Mouse (Mus musculus) CH12F3 (cell line): ENCODE measurements around the gene Cd9.

Experiments
- in situ Hi-C: fragments of 300-500 bp; cut with MboI; formaldehyde crosslinking; loops from 2 replicates; pipeline ENCODE4 v1.14.3; 2020; ENCODE audit warnings: low sequenced_read_pairs

Gene Cd9

DNA sequence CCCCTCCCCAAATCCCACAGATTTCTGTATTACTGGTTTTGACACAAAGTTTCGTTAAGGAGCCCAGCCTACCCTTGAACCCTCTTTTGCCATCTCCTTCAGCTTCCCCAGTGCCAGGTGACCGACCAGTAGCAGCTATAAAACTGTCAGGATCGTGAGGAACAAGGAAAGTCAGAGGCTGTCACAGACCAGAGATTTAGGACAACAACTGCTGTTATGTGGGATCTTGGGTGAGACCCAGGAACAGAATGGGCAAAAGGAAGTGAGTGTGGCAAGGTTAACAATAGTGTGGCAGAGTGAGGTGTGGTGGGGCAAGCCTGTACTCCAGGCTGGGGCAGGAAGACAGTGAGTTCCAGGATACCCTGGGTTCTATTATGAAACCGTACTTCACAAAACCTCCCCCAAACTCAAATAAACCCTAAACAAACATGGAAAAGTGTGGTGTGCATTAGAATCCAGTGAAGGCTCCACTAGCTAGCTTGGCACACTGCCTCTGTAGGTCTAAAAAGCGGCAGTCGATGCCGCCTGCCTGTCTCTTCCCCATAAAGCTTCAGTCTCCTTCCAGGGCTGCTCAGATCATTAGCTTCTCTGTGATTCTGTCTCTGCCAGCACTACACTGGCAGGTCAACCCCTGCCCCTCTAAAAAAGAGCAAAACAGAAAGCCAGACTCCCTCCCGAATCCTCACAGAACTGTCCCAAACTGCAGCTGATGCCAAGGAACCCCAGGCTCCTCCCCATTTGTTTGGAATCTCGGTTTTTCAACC lies 17.6 kb downstream of the Cd9 start:
- in situ Hi-C loops = no loop called here

DNA sequence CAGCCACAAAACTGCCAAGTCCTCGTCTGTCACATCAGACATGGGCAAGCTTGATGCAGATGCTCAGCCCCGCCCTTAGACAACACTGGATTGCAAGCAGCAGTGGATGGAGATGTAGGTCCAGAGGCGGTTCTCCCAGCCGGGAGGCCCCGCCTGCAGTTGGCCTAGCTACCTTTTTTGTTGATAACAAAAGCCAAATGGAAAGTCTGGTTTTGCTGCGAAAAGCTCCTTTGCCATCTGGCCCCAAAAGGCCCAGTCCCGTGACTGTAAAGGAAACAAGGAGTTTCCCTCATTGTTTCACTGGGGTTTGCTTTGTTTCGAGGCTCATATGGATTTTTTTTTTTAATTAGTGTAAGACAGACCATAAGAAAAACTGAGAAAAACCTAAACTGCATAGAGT lies 18.5 kb downstream of the Cd9 start:
- in situ Hi-C loops = no loop called here

DNA sequence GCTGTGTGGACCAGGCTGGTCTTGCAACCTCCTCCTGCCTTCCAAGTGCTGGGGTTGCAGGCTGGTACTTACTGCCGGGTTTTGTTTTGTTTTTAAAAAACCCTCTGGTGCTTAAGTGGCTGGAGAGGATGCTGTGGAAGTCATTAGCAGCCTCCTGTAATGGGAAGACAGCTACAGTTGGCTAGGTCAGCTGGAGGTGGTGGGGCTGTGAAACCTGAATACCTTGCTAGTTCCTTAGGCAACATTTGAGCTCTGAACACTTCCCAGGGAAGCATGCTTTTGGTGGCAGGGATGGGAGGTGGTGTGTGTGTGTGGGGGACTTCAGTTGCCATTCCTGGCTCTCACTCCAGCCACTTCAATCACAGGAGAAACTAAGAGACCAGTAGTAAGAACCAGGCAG lies 19.4 kb downstream of the Cd9 start:
- in situ Hi-C loops = no loop called here

DNA sequence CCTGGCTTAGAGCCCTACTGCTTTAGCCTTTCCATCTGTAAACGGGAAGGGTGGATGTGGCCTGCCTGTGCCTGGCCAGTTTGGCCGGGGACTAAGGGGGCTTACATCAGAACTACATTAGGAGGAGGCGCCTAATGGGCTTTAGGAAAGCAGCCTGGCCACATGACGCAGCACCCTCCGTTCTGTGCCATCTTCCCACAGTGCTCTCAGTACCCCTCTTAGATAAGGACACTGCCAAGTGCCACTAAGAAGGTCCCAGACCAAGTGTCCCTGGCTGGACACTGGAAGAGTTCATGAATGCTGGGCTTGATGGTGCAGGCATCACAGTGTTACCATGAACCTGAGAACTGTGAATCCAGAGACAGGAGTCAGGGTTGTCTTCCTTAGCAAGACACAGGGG lies 20.7 kb downstream of the Cd9 start:
- in situ Hi-C loops = no loop called here

DNA sequence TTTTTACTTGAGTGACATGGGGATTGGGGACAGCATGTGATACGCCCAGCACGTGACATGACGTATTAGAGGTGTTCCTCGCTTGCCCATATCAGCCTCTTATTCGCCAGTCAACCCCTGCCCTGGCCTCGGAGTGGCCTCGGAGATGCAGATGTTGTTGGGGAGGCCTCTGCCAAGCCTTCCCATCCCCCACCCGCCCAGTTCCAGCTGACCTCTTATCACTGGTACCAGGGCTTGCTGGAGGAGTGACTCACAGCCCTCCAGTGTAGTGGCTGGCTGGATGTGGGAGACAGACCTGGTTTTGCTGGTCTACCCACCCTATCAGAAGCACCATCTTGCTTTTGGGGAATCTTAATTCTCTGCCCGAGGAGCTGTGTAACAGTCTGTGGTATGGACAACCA lies 21.3 kb downstream of the Cd9 start:
- in situ Hi-C loops = no loop called here

DNA sequence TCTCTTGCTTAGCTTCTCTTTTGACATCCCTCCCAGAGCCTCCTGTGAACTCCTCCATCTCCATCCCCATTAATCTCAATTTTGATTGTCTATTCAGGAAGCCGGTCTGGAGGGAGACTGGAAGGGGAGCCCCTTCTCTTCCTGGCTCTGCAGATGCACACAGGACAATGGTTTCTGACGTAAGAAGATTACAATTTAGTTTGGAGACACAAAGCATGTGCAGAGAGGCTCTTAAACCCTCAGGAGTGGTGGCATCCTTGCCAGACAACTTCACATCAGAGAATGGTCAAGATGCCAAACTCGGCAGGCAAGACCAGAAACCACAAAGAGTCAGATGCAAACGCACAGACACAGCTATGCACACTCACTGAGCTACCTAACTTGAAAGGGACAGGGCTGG lies 22.7 kb downstream of the Cd9 start:
- in situ Hi-C loops = no loop called here

DNA sequence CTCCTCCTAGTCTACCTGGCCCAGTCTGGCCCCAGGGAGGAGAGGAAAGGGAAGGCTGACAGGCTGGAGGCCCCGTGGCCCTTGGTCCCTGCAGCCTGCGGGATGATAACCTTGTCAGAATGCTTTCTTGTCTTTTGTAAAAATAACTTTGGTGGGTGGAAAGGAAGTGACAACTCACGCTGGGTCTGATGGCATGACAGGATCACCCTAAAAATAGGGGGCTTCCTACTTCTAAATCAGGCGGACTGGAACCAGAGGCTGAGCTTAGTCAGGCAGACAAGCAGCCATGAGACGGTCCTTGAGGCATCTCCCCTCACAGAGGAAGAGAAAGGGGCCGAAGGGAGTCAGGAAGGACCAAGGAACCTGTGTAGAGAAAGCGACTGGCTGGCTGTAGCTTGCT lies 23.3 kb downstream of the Cd9 start:
- in situ Hi-C loops = no loop called here

DNA sequence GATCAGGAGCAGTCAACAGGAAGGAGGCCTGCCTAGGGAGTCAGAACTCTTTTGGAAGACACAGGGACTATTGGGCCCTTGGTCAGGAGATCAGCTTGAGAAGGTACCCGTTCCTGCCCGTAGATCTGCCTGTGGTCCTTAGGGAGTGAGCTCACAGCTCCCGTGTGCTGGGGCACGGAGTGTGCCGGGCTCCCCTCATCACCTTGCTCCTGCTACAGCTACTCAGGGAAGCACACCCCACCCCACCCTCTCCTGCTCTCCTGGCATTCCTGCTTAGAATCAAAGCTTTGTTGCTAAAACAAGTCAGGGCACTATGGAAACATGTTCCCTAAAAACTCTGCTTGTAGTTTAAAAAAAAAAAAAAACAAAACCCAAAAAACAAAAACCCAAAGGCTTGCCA lies 24.0 kb downstream of the Cd9 start:
- in situ Hi-C loops = no loop called here

DNA sequence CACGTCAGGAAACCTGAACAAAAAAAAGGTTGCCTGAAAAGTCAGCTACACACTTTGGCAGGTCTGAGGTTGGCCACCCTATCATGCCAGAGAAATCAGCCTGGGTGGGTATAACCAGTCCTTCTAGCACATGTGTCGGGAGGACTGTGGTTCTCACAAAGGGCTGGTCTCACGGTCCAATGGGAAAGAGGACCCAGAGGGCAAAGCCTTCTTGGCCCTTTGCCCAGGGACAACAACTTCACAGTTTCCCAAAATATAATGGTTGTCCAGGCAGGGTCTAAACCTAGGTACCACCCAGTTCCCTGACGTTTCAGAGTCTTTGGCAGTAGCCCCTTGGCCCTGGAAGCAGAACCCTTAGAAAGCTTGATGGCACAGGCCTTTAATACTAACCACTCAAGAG lies 25.4 kb downstream of the Cd9 start:
- in situ Hi-C loops = no loop called here

DNA sequence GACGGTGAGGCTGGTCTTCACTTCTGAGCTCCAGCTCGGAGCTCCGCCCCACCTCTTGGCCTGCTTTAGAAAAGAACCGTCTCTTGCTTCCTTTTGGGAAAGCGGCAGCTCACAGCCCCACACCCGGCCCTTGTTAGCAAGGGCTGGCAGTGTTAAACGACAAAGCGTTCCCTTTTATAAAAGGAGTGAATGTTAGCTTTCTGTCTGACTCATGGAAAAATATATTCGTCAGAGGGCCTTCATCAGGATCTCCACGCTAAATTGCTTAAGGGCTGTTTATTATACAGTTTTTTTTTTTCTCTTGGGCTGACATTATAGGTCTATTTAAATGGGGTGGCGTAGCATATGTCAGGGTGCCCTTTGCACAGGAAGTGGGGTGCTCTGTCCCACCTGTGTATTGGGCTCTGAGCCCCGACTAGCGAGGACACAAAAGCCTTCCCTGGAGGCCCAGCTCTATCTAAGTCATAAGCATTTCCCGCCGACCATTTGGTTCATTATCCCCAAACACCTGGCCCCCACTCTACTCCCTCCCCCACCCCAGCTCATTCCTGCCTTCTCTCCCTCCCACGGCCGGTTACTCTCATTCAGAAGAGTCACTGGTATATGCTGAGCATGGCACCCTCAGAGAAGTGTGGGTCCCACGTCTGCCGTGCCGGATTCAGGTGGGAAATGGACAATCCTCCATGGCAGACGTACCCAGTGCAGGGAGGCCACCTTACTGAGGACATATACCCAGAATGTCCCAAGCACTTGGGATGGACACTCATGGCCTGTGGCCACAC lies 26.2 kb downstream of the Cd9 start:
- in situ Hi-C loops = no loop called here

DNA sequence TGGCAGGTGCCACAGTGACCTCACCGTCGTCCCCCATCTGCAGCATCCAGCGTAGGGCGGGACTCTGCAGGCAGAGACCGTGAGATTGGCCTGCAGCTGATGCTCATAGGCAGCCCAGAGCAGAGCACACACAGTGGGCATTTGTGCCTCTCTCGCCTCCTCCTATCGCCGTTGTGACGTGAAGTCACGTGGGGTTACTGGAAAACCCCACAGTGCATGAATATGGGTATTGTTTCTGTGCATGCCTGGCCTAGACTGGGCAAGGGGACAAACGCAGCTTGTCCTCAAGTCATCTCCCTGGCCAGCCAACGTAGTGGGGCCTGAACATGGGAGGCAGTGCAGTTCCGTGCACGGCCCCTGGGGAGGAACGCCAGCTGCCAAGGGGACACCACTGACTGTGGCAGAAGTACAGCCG lies 27.3 kb downstream of the Cd9 start:
- in situ Hi-C loops = no loop called here

DNA sequence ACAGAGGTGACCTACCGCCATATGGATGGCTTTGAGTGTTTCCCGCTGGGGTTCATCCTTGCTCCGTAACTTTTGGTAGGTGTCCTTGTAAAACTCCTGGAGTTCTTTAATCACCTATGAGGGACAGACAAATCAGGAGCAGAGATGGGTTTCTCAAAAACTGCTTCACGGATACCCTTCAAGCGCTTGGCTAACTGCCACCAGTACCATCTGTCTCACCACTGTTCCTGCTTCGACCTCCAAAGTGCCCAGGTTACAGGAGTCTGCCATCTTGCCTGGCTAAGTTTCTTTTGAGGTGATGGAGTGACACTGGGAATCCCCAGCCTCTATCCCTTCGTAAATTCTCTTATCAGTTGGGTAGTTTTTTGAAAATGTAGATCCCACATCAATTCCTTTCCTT lies 32.3 kb downstream of the Cd9 start:
- in situ Hi-C loops = no loop called here

DNA sequence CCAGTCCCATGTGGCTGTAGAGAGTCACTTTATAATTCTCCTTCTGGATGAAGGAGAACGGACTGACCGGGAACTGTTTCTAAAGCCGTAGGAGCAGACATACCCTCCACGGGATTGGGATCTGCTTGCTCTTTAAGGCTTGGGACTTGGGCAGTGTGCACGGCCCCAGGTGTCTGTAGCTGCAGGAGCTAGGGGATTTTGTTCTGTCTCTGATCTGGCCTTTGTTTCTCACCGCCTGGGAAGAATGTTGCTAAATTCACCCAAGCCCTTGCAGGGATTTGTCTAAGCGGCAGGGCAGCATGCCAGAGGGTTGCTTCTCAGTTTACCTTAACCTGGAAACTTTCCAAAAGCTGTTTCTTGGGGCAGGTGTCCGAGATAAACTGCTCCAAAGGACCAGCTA lies 32.8 kb downstream of the Cd9 start:
- in situ Hi-C loops = no loop called here

DNA sequence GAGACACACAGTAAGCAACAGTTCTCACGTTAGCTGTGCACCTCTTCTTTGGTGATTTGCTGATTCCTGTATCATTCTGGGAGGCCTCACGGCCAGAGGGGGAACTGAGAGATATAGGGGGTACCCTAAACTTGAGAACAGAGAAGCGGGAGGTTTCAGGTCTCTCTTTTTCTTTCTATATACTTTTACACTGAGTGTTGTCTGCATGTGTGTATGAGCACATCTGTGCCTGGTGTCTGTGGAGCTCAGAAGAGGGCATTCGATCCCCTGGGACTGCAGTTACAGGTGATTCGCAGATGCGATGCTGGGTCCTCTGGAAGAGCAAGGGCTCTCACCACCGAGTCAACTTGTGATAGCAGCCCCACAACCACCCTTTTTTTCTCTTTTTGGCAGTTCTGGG lies 33.3 kb downstream of the Cd9 start:
- in situ Hi-C loops = no loop called here

DNA sequence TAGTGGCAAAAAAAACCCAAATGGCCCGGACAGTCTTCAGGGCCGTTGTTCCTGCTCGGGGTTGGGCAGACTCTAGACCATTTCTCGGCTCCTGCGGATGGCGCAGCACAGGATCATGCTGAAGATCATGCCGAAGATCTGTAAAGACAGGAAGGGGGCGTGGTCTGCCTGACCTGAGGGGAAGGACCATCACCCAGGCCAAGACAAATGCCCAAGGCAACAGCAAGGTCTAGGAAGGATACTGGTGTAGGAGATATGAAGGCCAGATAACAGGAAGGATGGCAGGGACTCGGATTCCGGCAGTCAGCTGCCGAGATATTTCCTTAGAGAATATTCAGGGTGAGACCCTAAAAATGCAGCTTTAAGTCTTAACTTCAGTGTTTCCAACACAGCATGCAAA lies 34.0 kb downstream of the Cd9 start:
- in situ Hi-C loops = no loop called here

DNA sequence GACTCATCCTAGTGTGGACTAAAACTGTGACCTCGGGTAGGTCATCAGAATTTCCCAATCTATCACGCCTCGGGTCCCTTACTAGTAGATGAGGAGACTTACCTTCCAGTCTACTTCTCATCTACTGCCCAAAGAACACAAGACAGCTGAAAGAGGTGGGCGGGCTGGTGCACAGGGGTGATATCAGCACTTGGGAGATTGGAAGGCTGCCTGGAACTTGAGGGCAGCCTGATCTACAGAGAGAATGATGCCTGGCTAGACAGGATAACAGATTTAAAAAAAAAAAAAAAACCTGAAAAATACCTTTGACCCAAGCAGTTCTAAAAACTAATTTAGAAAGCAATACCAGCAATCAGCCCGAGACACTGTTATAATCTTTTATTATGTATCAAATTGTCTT lies 34.7 kb downstream of the Cd9 start:
- in situ Hi-C loops = no loop called here

DNA sequence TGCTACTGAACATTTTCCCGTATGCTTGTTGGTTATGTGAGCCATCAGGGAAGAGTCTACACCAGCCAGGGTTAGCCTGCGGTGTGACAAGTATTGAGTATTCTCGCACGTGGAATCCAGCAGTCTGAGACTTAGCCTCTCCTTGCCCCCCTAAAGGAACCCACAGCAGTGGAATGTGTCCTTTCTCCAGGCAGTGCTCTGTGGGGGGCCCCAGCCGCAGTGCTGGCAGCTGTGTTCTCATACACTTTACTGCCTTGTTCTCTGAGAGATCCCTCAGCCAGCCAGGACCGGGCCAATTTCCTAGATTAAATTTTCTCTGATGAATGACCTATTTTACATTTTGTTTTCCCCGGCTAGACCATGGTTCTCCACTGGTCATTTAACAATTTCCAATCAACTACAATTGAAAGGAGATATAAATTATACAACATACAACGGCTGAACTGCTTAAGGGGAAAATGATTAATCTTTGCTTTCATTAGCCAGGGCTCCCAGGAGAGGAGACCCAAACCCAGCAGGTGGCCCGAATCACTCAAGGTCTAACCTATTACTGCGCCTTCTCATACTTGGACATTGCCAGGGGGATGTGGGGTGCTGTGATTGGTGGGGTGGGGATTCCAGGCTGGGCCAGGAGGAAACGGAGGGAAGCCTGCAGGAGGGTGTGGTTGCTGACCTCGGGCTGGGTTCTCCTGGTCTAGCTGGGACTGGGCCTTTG lies 38.6 kb downstream of the Cd9 start:
- in situ Hi-C loops = no loop called here

DNA sequence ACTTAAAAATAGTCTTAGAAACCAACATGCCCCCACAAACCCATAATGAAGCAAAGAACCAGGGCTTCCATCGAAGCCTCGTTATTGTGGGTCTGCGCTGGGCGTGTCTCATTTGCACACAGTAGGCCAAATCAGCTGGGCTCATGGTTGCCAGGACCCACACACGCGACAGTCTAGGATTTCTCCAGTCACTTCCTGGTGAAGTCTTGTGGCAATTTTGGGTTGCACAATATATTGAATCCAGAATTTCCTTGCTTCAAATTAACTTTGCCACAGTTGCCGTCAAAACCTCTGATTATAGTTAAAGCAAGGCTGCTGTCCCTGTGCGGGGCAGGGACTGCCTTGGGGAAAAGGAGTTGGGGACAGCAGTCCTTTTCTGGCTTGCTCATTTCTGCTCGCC lies 39.9 kb downstream of the Cd9 start:
- in situ Hi-C loops = no loop called here

DNA sequence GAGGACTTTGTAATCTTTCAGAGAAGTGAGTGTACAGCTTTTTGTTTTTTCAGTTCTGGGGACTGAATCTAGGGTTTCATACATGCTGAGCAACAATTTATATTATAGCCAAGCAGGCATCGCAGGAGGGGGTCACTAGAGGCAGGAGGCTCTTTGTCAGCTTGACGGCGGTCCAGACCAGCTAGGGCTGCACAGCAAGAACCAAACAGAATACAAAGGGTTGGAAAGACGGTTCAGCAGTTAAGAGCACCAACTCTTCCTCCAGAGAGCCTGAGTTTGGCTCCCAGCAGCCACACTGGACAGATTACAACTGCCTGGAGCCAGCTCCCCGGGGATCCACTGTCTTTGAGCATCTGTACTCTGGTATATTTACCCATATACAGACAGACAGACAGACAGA lies 40.3 kb downstream of the Cd9 start:
- in situ Hi-C loops = no loop called here

DNA sequence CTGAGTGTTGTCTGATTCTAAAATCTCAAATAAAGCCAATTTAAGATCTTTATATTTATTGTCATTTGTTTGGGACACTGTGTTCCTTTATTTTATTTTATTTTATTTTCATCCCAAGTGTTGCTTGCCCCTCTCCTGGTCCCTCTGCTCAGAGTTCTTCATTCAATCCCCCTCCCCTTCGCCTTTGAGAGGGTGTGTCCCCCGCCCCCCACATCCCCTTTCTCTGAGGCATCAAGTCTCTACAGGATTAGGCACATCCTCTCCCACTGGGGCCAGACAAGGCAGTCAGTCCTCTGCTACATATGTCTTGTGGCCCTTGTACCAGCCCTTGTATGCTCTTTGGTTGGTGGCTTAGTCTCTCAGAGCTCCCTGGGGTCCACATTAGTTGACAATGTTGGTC lies 46.9 kb downstream of the Cd9 start:
- in situ Hi-C loops = no loop called here

DNA sequence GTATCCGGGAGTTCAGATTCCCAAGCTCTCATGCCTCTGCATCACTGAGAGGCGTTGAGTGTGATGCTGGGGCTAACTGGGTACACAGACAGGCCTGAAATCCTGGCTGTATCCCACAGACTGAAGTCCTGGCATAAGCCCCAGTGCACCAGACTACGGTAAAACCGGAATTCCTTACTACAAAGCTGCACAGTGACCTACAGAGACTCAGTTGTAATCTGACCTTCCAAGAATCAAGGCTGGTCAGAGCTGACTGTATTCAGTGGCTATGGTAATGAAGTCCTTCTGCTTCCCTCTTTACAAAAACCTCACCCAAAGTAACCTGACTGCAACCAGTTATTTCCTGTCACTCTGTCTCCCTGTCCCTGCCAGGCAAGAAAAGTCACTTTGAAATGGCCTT lies 47.4 kb downstream of the Cd9 start:
- in situ Hi-C loops = no loop called here

DNA sequence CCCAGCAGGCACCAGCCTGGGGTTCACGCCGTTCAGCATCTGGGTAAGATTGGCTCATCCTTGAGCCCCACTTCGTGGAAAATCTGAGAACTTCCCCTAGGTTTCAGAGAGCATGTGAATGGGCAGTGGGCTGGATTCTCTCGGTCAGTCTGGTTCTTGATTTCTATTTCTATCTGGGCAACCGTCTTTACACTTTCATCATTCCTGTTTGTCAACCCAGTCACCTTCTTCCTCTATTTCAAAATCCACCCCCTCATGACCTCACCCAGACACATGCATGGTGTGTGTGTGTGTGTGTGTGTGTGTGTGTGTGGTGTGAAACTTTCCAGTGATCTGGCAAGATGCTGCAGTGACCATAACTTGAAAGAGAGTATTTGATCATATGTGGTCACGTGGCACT lies 49.2 kb downstream of the Cd9 start:
- in situ Hi-C loops = no loop called here
